Mouse (Mus musculus) ES-Bruce4 (cell line): Measurements from ENCODE around the gene Bbs7. TPM values are rescaled to one million over a fixed set of nuclear protein-coding genes. Genes with fewer than 3 reads are reported as not detected.
"Not testable (repeated sequence)": the region's sequence is repeated elsewhere in the genome, so short reads cannot be mapped to it uniquely, and the experiment has no call there.

ENCODE experiments used
- H3K27ac ChIP-seq: 2 replicates; pipeline ENCODE4 v1.5.1; 2012; ENCODE audit warnings: low read length, inconsistent platforms; ENCODE audit not compliant: insufficient read depth
- H3K27me3 ChIP-seq: 2 replicates; pipeline ENCODE4 v1.6.1; 2012; ENCODE audit warnings: mild to moderate bottlenecking, low read length, inconsistent platforms; ENCODE audit not compliant: control insufficient read depth, poor library complexity, insufficient read depth, severe bottlenecking
- H3K36me3 ChIP-seq: 2 replicates; pipeline ENCODE4 v1.6.1; 2012; ENCODE audit warnings: inconsistent platforms, mild to moderate bottlenecking, low read length, moderate library complexity; ENCODE audit not compliant: control insufficient read depth, poor library complexity, insufficient read depth, severe bottlenecking
- H3K4me1 ChIP-seq: one replicate; pipeline ENCODE4 v1.8.1; 2011; ENCODE audit warnings: low read length; ENCODE audit not compliant: control insufficient read depth, insufficient read depth
- H3K4me3 ChIP-seq: 2 replicates; pipeline ENCODE4 v1.5.1; 2011; ENCODE audit warnings: low read depth, mild to moderate bottlenecking, low read length
- H3K9ac ChIP-seq: 2 replicates; pipeline ENCODE4 v1.6.1; 2012; ENCODE audit warnings: low read depth, mild to moderate bottlenecking, inconsistent platforms; ENCODE audit not compliant: poor library complexity, severe bottlenecking
- H3K9me3 ChIP-seq: replicated peaks from 2 replicates; pipeline ENCODE4 v1.6.1; 2012; ENCODE audit warnings: mild to moderate bottlenecking, low read length, inconsistent platforms; ENCODE audit not compliant: control insufficient read depth, poor library complexity, insufficient read depth, severe bottlenecking
- CTCF ChIP-seq: IDR thresholded peaks from one replicate; pipeline ENCODE4 v1.8.1; 2011; ENCODE audit warnings: low read depth, low read length
- EP300 ChIP-seq: IDR thresholded peaks from 2 replicates; pipeline ENCODE4 v1.6.1; 2011; ENCODE audit warnings: low read depth, low read length; ENCODE audit not compliant: insufficient read depth
- POLR2A ChIP-seq: IDR thresholded peaks from one replicate; pipeline ENCODE4 v1.8.1; 2011; ENCODE audit warnings: low read length; ENCODE audit not compliant: insufficient read depth
- polyA plus RNA-seq: library from polyadenylated mRNA; stranded (reverse); fragments of >200 nt; gene quantifications from 2 replicates; pipeline ENCODE4 v1.2.4, GENCODE M21; 2011; ENCODE audit warnings: low read depth; ENCODE audit not compliant: missing spikeins, insufficient read depth, insufficient read length

Gene Bbs7
- polyA plus RNA-seq: 10.3 and 12.7 TPM in 2 replicates

DNA sequence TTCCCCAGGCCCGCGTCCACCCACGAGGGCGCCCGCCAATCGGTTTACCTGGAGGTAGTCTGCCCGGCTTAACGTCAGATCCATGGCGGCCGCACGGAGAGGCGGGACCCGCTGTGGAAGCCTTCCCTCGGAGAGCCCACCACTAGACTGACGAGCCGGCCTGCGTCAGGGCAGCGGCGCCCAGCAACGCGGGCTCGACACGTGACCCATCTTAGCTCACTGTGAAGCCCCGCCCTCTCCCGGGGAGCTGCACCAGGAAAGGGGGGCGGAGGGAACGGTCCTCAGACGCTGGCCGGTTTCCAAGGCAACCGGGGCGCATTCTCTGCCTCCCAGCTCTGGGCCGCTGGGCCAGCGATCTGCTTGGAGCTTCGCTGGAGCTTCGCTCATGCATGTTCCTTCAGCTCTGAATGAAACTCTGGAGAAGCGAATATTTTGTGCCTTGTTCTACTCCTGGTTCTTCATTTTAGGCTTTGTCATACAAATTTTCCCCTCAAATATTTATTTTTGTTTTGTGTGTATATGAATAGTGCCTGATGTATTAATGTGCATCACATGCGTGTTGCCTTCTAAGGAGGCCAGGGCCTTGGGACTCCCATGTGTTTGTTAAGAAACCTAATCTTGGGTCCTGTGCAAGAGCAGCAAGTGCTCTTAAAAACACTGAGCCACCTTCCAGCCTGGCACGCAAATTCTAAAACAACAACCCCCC, at the start of gene Bbs7:
Gene Bbs7, minus strand, starts transcription at position 276 of the 706 bp plus-strand sequence.
- no peaks in the 10 kb centered on the region for H3K36me3 ChIP-seq
- H3K9me3 ChIP-seq: no peaks in the 10 kb centered on the region
- no peak for TF ChIP-seq EP300
- no peak for TF ChIP-seq CTCF
- no peak for TF ChIP-seq POLR2A
- H3K9ac ChIP-seq: peak within 1 kb of the TSS; percentile 71
- peaks cover 1% of the 10 kb centered on the region for H3K4me1 ChIP-seq
- peak within 1 kb of the TSS; percentile 79 for H3K4me3 ChIP-seq
- H3K27ac ChIP-seq: no peak within 1 kb of the TSS
- H3K27me3 ChIP-seq: no peaks in the 10 kb centered on the region

DNA sequence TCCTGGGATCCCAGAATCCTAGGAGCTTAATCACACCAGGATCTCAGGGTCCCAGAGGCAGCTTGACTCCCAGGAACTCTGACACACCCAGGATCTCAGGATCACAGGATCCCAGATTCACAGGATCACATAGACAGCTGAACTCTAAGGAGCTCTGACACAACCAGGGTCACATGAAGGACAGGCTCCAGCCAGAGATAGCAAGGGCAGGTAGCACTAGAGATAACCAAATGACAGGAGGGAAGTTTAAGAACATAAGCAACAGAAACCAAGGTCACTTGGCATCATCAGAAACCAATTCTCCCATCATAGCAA, 31.9 kb upstream of the Bbs7 start:
- H3K27ac ChIP-seq, H3K9ac ChIP-seq, H3K27me3 ChIP-seq, H3K4me3 ChIP-seq, H3K4me1 ChIP-seq, H3K36me3 ChIP-seq, H3K9me3 ChIP-seq: not testable (repeated sequence)

DNA sequence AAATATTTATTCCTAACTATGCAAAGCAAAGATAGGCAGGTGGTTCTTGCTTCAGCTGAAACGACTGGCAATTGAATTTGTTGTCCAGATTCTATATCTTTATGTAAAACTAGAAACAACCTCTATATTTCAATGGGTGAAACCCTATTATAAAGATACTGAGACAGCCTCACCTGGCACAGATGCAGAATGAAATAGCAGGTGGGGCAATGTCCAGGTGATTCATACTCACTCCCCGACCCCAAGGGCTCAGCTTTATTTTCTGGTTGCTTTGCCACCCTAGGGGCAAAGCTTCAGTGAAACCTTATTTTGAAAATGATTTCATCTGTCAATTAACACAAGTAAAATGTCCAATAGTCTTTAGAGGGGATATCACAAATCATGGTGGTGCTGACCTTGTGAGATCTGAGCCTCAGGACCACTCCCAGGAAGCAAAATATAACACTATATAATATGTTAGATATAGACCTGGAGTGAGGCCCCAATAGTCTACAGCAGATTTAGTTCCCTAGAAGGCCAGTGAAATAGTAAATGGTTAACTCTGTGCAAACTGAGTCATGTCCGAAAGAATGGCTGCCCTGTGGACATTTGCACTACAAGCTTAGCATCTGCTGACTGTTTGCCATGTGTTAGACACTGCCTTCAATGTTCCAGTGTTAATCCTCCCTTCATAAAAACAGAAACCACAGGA, 31.4 kb upstream of the Bbs7 start:
- Histone ChIP-seq H3K4me1 (no peaks in the 10 kb centered on the region), H3K27me3 (no peaks in the 10 kb centered on the region), H3K27ac (no peak overlapping the region), H3K4me3 (no peak overlapping the region), H3K9ac (no peak overlapping the region), H3K9me3 (no peaks in the 10 kb centered on the region), H3K36me3 (no peaks in the 10 kb centered on the region)
- no peak for TF ChIP-seq EP300
- no peak for TF ChIP-seq CTCF
- no peak for TF ChIP-seq POLR2A

DNA sequence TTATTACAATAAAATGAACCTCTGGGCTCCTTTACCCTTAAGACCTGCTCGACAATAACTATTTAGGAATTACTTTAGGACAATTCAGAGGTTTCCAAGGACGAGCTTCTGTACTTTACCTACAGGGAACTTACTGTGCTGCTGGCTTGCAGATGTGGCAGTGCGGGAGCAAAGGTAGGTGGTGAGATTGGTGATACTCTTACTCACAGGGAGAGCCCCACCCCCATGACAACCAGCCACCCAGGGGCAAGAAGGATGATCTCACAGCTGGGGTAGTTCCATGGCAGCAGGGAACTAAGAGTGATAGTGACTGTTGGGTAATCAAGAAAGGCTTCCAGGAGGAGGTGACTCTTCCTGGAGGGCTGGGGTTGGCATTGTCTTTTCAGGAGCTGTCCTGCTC, 30.1 kb upstream of the Bbs7 start:
- Histone ChIP-seq H3K27me3 (no peaks in the 10 kb centered on the region), H3K36me3 (no peaks in the 10 kb centered on the region), H3K27ac (no peak overlapping the region), H3K4me1 (no peaks in the 10 kb centered on the region), H3K9ac (no peak overlapping the region), H3K4me3 (no peak overlapping the region), H3K9me3 (no peaks in the 10 kb centered on the region)
- no peak for TF ChIP-seq POLR2A
- no peak for TF ChIP-seq EP300
- no peak for TF ChIP-seq CTCF

DNA sequence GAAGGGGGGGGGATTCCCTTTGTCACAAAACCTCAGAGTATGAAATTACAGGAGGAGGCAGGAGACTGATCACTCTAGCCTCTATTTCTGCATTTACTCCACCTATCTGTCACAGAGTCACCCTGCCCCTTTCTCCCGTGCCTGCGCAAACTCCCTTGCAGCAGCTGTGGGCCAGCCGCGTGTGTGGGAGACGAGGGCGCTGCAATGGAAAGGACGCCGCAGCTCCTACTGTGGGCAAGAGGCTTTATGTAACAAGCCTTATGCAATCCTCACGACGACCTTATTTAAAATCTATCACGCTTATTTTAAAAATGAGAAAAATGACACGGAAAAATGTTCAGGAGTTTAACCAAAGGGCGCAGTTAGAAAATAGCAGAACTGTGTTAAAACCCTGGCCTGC, 29.5 kb upstream of the Bbs7 start:
- Histone ChIP-seq H3K36me3 (no peaks in the 10 kb centered on the region), H3K4me3 (no peak overlapping the region), H3K9ac (no peak overlapping the region), H3K4me1 (no peaks in the 10 kb centered on the region), H3K27me3 (no peaks in the 10 kb centered on the region), H3K27ac (no peak overlapping the region), H3K9me3 (no peaks in the 10 kb centered on the region)
- TF ChIP-seq EP300 (no peak), POLR2A (no peak), CTCF (no peak)

DNA sequence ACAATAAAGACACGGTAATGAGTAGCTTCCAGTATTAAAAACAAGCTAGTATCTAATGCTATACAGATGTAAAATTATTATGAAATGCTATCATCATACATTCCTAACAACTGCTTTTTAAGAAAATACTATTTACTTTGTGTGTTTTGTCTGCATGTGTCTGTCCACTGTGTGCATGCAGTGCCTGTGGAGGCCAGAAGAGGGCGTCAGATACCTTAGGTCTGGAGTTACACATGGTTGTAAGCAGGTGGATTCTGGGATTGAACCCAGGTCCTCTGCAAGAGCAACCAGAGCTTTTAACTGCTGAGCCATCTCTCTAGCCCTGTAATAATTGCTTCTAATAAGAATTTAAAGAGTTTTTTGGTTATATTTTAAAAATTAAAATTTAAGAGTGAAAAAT, 27.5 kb upstream of the Bbs7 start:
- no peak overlapping the region for H3K4me3 ChIP-seq
- H3K36me3 ChIP-seq: no peaks in the 10 kb centered on the region
- no peak overlapping the region for H3K27ac ChIP-seq
- H3K4me1 ChIP-seq: no peaks in the 10 kb centered on the region
- H3K27me3 ChIP-seq: no peaks in the 10 kb centered on the region
- no peak for TF ChIP-seq EP300
- peak; percentile 61 for TF ChIP-seq CTCF
- no peak overlapping the region for H3K9ac ChIP-seq
- H3K9me3 ChIP-seq: no peaks in the 10 kb centered on the region
